Mouse (Mus musculus) cerebellum, adult 11-12 months (tissue): Measurements from ENCODE around the gene Slc5a2.

Experiments used
- DNase-seq: peaks from one replicate; pipeline ENCODE4 v3.0.0; 2022

The Slc5a2 gene

DNA sequence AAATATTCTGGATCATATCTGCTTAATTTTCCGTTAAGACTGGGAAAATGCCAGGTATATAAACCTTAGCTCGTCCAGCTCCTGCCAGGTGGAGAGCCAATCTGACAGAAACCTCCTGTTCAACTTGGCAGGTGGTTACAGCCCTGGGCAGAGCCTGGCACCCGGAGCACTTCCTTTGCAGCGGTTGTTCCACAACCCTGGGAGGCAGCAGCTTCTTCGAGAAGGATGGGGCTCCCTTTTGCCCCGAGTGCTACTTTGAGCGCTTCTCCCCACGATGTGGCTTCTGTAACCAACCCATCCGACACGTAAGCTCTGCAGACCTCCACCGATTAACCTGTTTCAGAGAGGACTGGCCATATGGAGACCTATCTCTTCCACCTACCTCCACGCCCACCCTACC is 13.5 kb upstream of the Slc5a2 start:
- peak; percentile 65 for DNase-seq

DNA sequence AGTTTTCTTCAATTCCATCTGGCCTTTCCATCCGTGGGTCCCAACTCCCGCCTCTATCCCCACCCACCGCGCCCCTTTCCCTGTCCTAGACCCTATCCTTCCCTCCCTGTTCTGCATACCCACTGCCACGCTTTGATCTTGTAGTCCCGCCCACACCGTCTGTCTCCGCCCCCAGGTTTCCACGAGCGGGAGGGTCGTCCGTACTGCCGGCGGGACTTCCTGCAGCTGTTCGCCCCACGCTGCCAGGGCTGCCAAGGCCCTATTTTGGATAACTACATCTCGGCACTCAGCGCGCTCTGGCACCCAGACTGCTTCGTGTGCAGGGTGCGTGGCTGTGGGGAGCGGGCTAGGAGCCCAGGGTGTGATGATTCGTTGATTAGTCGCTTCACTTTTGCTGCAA is 12.8 kb upstream of the Slc5a2 start:
- DNase-seq, result no peak

DNA sequence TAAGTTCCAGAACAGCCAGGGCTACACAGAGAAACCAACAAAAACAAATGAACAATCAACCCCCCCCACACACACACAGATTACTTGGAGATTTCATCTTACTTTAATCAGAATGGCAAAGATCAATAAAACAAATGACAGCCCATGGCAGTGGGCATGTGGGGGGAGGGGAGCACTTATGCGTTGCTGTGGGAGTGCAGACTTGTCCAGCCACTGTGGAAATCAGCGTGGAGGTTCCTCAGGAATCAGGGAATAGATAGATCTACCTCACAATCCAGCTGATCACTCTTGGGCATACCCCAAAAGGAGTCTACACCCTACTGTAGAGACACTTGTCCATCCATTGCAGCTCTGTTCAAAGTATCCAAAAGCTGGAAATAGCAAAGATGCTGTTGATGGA is 10.5 kb upstream of the Slc5a2 start:
- no peak for DNase-seq

DNA sequence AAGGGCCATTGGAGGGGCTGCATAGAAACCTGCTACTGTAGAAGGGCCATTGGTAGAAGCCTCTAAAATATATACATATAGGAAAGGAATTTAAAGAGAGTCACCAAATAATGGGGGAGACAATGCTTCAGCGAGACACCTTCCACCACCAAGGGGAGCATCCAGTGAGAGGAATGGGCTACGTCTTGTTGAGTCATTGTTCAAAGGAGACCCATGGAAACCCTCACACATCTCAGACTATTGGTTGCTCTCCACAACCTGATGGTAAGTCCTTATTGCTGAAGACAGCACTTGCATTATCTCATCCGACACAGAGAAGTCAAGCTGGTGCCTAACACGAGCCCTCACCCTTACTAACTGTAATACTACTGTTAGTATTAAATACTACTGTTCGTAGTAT is 9.7 kb upstream of the Slc5a2 start:
- DNase-seq, result no peak

GRCm38 (mm10) chr7:128256783-128257334 is 8.6 kb upstream of the Slc5a2 start:
- no peak for DNase-seq

GRCm38 (mm10) chr7:128266056-128266455 is 599 bp downstream of the Slc5a2 start:
- DNase-seq, result no peak

DNA sequence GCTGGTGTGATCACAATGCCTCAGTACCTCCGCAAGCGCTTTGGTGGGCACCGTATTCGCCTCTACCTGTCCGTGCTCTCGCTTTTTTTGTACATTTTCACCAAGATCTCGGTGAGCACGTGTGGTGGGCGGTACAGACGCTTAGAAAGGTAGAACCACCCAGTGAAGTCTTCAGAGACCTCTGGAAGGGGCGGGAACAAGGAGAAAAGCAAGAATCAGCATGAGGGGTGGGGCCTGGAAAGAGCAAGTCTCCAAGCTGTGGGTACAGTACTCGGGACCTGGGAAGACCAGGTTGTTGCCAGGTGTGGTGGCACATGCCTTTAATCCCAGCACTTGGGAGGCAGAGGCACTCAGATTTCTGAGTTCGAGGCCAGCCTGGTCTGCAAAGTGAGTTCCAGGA is 1.9 kb downstream of the Slc5a2 start:
- no peak for DNase-seq

DNA sequence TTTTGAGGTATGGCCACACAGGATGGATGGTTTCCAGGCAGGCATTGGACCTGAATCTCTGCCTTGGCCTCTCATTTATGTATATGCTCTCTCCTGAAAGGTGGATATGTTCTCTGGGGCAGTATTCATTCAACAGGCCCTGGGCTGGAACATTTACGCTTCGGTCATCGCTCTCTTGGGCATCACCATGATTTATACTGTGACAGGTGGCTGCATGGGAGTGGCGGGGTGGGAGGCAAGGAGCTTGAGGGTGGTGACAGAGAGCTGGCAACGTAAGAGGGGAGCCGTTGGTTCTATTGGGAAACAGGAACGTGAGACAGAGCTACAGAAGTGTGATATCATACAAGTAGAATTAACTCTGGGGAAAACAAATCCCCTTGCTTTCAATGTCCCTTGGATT is 2.4 kb downstream of the Slc5a2 start:
- no peak for DNase-seq

DNA sequence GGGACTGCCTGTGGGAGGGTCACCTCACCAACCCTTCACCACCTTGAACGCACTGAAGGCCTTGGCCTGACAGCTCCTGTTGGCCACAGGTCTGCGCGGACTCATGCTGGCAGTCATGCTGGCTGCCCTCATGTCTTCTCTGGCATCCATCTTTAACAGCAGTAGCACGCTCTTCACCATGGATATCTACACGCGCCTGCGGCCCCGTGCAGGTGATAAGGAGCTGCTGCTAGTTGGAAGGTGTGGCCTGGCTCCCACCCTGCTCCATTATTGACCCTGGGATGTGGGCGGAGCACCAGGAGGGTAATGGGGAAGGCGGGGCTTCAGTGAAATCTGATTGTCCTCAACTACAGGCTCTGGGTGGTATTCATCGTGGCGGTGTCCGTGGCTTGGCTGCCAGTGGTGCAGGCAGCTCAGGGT is 5.0 kb downstream of the Slc5a2 start:
- peak; percentile 78 for DNase-seq

DNA sequence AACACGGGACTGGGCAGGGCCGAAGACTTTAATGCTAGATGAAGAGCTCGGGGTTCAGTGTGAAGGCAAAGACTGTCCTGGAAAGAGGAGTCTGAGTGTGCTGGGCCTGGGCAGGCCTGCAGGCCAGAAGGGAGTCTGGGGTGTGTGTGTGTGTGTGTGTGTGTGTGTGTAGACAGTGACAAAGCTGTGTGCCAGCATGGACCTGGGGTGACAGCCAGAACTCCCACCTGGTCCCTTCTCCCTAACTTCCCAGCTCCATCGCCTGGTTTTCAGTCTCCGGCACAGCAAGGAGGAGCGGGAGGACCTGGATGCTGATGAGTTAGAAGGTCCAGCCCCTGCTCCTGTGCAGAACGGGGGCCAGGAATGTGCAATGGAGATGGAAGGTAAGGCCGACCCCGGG is 6.0 kb downstream of the Slc5a2 start:
- peak; percentile 57 for DNase-seq

DNA sequence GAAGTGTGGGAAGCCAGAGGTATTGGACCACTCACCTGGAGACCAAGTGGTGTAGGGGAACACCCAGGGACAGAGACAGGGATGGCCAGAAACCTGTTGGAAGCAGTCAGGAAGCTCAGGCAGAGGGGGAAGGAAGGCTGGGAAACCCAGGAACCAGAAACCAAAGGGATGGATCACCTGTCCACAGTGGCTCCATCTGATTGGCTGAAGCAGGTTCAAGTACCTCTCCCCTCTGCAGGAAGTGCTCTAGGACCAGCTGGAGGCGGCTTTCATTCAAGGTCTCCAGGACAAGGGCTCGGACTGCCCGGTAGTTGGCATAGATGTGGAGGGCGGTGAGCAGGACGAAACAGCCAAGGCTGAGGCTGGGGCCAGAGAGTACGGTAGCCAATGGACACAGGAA is 10.6 kb downstream of the Slc5a2 start:
- no peak for DNase-seq

- no peak for DNase-seq
Observed at GRCm38 (mm10) chr7:128279750-128280149, 14.3 kb downstream of the Slc5a2 start.

DNA sequence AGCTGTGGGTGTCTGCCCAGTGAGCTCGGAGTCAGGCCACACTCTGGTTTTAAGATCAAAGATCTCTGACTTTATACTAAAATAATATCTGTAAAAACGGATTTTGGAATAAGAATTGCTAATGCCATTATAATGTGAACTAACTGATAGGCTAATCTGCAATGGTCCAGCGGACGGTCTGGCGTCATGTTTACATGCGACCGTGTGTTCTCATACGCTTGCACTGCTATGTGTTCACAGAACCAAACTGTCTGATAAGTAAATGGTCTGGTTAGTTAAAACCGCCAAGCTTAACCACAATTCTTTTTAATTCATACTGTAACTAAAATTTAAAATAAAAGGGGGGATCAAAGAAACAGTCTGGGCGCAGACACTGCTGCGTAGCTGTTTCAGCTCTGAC is 16.3 kb downstream of the Slc5a2 start:
- DNase-seq, result no peak

- no peak for DNase-seq
Observed at GRCm38 (mm10) chr7:128282532-128283244, 17.2 kb downstream of the Slc5a2 start.

- DNase-seq, result no peak
Observed at GRCm38 (mm10) chr7:128284047-128284446, 18.6 kb downstream of the Slc5a2 start.

- no peak for DNase-seq
Observed at GRCm38 (mm10) chr7:128285060-128285459, 19.6 kb downstream of the Slc5a2 start.

GRCm38 (mm10) chr7:128288923-128289544 is 23.6 kb downstream of the Slc5a2 start:
- no peak for DNase-seq

DNA sequence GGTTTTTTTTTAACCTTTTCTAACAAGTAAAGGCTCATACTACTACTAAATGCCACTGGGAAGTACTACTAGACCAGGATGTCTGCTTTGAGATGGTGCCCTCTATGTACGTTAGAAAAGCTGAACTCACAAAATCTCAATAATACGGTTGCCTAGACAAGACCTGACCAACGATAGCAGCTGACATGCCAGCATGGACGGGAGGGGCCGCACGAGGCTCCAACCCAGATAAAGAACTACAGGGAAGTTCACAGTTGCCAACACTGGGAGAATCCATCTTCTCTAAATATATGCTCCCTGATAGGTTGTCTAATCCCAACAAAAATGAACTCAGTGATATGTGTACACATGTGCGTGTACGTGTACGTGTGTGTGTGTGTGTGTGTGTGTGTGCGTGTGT is 29.3 kb downstream of the Slc5a2 start:
- no peak for DNase-seq

DNA sequence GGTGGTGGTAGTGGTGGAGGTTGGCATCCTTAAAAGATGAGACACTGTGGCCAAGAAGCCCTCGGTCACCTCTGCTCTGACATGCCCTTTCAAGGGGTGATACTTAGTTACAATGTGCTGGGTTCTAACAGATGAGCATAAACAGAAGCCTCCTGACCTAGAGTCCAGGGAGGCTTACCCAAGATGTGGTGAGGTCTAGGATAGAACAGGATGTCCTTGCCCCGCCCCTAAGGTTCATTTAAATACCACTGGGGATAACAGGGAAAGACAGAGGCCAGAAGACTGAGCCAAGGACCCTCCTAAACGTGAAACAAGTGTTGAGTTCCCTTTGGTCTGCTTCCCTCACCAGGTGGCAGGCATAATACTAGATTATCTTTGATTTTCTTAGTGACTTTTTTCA is 31.1 kb downstream of the Slc5a2 start:
- no peak for DNase-seq

GRCm38 (mm10) chr7:128297291-128297616 is 31.8 kb downstream of the Slc5a2 start:
- no peak for DNase-seq

DNA sequence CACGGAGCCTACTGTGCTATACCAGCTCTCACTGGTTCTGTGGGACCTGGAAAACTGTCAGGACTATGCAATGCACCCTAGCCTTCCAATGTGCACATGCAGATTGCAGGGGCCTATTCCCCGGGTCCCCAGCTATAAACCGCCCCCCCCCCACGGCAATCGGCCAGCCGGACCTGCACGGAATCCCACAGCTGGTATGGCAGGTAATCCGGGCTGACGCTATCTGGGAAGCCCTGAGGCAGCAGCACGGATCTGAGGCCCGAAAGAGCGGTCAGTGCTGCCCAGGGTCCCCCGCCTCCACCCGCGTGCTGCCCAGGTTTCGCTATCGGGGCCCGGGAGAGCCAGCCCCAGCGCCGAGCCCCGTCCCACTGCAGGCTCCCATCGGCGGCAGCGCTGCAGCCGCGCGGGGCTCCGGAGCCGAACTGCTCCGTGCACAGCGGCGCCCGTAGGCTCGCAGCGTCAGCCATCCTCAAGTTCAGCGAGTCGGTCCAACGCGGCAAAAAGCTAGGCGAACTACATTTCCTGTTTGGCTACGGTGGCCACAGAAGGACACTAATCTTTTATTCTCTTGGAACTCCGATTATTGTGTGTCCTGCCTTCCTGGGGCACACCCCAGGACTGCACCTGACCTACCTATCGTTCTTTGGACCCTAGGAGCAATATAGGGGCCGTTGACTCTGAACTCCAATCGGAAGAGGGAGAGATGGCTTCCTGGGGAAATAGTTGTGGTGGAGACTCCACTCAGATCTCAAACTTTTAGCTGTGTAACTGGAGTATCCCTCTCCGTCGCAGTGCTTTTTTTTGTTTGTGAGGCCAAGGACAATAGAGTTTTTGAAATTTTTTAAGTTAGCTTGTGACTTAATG is 32.4 kb downstream of the Slc5a2 start, which contains the start of gene BC017158:
BC017158 (minus strand) TSS at position 554 of the 864 bp plus-strand sequence.
- DNase-seq, result peak; percentile 62

- DNase-seq, result no peak
Observed at GRCm38 (mm10) chr7:128298481-128299342, 33.3 kb downstream of the Slc5a2 start.

- DNase-seq, result no peak
Observed at GRCm38 (mm10) chr7:128300952-128301351, 35.5 kb downstream of the Slc5a2 start.
